Mouse (Mus musculus): Measurements from ENCODE around the gene Usp32.

Usp32 gene

GRCm38 (mm10) chr11:84988341-84988919 lies 151.5 kb downstream of the Usp32 start:
- DNase-seq (ENCODE audit: extremely low read depth, insufficient read length, low spot score), result no peak

- DNase-seq (ENCODE audit: extremely low read depth, insufficient read length, low spot score), result no peak
Observed at GRCm38 (mm10) chr11:84985421-84985820, 154.5 kb downstream of the Usp32 start.

- DNase-seq (ENCODE audit: extremely low read depth, insufficient read length, low spot score), result no peak
Observed at GRCm38 (mm10) chr11:84980697-84981096, 159.3 kb downstream of the Usp32 start.

GRCm38 (mm10) chr11:84979351-84979750 lies 160.6 kb downstream of the Usp32 start:
- DNase-seq (ENCODE audit: extremely low read depth, insufficient read length, low spot score), result no peak

- DNase-seq (ENCODE audit: extremely low read depth, insufficient read length, low spot score), result no peak
Observed at GRCm38 (mm10) chr11:84978113-84978512, 161.8 kb downstream of the Usp32 start.

GRCm38 (mm10) chr11:84977385-84977952 lies 162.5 kb downstream of the Usp32 start:
- DNase-seq (ENCODE audit: extremely low read depth, insufficient read length, low spot score), result no peak

GRCm38 (mm10) chr11:84976706-84977105 lies 163.3 kb downstream of the Usp32 start:
- DNase-seq (ENCODE audit: extremely low read depth, insufficient read length, low spot score), result no peak

- DNase-seq (ENCODE audit: extremely low read depth, insufficient read length, low spot score), result no peak
Observed at GRCm38 (mm10) chr11:84974582-84974981, 165.4 kb downstream of the Usp32 start.

- DNase-seq (ENCODE audit: extremely low read depth, insufficient read length, low spot score), result no peak
Observed at GRCm38 (mm10) chr11:84973661-84974060, 166.3 kb downstream of the Usp32 start.

GRCm38 (mm10) chr11:84972067-84972466 lies 167.9 kb downstream of the Usp32 start:
- DNase-seq (ENCODE audit: extremely low read depth, insufficient read length, low spot score), result no peak

- no peak for DNase-seq (ENCODE audit: extremely low read depth, insufficient read length, low spot score)
Observed at GRCm38 (mm10) chr11:84968775-84969174, 171.2 kb downstream of the Usp32 start.

GRCm38 (mm10) chr11:84968309-84968708 lies 171.7 kb downstream of the Usp32 start:
- no peak for DNase-seq (ENCODE audit: extremely low read depth, insufficient read length, low spot score)

- no peak for DNase-seq (ENCODE audit: extremely low read depth, insufficient read length, low spot score)
Observed at GRCm38 (mm10) chr11:84967113-84967512, 172.8 kb downstream of the Usp32 start.

- DNase-seq (ENCODE audit: extremely low read depth, insufficient read length, low spot score), result no peak
Observed at GRCm38 (mm10) chr11:84966696-84967095, 173.3 kb downstream of the Usp32 start.

- no peak for DNase-seq (ENCODE audit: extremely low read depth, insufficient read length, low spot score)
Observed at GRCm38 (mm10) chr11:84963556-84963955, 176.4 kb downstream of the Usp32 start.

- no peak for DNase-seq (ENCODE audit: extremely low read depth, insufficient read length, low spot score)
Observed at GRCm38 (mm10) chr11:84962536-84962935, 177.4 kb downstream of the Usp32 start.

- DNase-seq (ENCODE audit: extremely low read depth, insufficient read length, low spot score), result no peak
Observed at GRCm38 (mm10) chr11:84961571-84961970, 178.4 kb downstream of the Usp32 start.

GRCm38 (mm10) chr11:84960780-84961179 lies 179.2 kb downstream of the Usp32 start:
- no peak for DNase-seq (ENCODE audit: extremely low read depth, insufficient read length, low spot score)

- DNase-seq (ENCODE audit: extremely low read depth, insufficient read length, low spot score), result no peak
Observed at GRCm38 (mm10) chr11:84960291-84960690, 179.7 kb downstream of the Usp32 start.

- DNase-seq (ENCODE audit: extremely low read depth, insufficient read length, low spot score), result no peak
Observed at GRCm38 (mm10) chr11:84959701-84960181, 180.2 kb downstream of the Usp32 start.

- no peak for DNase-seq (ENCODE audit: extremely low read depth, insufficient read length, low spot score)
Observed at GRCm38 (mm10) chr11:84959181-84959580, 180.8 kb downstream of the Usp32 start.

- no peak for DNase-seq (ENCODE audit: extremely low read depth, insufficient read length, low spot score)
Observed at GRCm38 (mm10) chr11:84958271-84958630, 181.7 kb downstream of the Usp32 start.
